Mouse (Mus musculus) right cerebral cortex, postnatal 14 days (tissue): ENCODE results near the gene Fgfr2.

Experiments
- DNase-seq: peaks from one replicate; pipeline ENCODE4 v3.0.0; 2022

Gene Fgfr2

DNA sequence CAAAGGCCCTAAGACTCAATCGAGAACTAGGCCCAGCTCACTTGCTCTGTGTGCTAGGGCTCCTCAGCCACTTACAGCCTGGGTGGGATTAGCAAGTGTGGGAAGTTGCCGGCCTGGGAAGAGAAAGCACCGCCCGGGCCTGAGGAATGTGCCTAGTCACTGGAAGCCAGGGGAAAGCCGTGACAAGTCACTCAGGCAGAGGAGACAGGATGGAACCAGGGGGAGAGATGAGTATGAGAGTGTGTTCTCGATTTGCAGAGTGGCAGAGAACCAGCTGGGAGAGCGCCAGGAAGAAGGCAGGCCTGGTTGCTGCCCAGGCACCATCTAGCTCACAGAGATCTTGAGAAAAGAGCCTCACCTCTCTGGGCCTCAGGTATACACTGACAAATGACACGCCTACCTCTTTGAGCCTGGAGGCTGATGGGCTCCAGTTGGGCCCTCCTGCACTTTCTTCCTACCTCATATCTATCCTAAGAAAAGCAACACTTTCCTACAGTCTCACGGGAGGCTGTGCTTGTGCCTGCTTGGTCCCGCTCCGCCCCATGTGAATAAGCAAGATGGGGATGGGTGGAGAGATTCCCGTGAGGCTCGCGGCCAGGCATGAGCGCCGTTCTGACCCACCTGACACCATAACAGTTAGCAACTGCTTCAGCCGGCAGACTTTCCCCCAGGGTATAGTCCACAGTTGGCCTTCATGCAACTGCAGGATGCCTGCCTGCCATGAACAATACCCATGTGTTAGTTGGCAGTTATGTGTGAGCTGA is 386.9 kb downstream of the Fgfr2 start:
- DNase-seq, result peak; percentile 66

DNA sequence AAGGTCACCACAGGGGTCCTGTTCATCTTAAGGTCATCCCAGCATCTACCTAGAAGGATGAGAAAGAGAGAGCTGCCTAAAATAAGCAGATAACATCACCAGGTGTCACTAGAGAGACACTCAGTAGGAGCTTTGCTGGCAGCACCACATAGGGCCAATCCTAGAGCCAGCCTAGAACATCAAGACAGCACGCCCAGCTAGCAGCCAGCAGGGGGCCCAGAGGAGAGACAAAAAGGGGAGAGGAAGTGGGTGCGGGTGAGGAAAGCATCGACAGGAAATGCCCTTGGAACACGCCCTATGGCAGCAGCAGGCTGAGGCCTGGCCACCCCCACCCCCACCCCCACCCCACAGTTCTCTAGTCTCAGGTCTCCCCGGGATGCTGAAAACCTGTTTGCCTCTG is 388.0 kb downstream of the Fgfr2 start:
- peak; percentile 38 for DNase-seq

DNA sequence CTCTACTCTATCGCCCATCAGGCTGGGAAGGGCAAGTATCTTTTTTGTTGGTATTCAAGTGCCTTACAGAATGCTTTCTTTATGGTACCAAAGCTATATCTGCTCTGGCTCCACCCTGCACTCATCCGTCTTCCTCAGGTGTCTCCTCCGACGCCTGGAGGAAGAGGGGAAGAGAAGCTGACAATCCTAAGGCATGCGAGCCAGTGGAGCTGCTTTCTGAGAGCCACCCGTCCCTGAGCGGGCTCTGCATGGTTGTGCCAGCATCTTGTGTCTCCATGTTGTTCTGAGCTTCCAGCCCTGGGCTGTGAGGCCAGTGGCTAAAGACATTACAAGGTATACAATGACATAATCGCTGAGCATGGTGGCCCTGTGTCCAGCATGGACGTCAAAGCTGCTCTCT is 388.9 kb downstream of the Fgfr2 start:
- no peak for DNase-seq

DNA sequence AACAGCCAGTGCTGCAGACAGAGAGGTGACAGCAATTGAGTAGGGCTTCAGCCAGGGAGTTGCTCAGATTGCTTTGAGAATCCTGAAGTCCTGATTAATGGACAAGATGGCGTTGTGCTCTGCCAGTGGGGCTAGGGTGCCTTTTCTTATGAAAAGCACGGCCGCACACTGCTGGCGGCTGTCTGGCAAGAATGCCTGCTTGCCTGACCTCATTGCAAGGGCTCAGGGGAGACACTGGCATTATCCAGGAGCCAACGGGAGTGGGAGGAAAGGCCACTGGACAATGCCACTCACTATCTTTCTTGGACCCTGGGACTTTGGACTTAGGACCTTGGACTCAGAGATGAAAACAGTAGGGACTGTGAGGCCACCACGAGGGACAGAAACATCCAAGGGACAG is 389.6 kb downstream of the Fgfr2 start:
- DNase-seq, result no peak

DNA sequence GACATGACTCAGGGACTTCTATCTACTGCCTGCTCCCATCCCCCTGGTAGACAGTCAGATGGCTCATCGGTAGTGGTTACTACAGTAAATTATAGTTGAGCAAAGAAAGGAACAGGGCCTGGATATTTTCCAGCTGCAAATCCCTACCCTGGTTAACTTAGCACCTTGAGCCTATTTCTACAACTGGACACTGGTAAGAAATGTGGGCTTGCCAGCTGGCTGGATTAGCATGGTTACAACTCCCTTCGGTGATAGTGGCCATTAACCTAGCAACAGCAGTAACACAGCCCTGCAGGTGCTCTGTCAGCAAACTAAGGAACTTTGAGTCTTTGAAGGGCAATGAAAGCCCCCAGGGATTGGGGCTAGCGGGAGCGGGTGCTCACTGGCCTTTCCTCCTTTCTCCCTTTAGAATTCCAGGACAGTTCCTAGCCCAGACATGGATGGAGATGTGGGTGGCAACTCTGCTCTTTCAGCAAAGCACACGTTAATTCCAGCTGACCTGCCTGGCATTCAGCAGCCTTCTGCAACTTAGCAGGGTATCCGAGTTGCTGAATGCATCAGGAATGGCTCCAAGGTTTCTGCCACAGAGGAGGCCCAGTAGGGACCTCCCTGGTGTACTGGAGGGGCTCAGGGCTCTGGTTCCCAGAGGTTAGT is 390.9 kb downstream of the Fgfr2 start:
- DNase-seq, result no peak

DNA sequence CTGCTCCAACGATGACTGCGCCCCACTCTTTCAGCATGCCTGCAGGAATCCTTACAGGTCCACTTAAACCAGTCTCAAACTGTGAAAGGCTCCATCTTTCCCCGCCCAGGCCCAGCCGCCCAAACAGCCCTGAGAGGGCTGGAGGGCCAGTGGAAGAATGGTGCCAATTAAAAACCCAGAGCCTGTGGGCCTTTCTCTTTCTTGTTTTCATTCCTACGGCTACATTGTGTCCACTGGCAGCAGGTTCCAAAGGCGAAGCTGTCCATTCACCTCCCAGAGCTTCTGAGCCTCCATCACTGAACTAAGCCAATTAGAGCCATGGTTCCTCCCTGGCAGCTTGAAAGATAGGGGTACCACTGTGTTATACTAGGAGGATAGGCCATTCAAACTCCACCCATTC is 391.6 kb downstream of the Fgfr2 start:
- no peak for DNase-seq

DNA sequence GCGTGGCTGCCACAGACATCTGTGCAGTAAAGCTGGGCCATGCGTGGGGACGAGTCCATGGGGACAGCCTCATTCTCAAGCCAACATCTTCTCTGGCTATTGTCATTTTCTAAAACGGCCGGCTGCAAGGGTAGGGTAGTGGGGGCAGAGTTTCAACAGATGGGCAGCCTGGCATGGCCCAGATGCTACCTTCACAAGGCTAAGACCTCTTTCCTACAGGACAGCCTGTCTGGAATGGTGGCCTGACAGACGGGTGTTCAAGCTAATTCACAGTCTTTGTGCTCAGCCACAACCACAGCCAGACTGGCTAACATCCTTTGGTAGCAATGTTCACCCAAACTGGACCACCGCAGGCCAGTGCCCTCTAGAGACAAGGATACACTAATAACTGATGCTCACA is 392.6 kb downstream of the Fgfr2 start:
- no peak for DNase-seq

DNA sequence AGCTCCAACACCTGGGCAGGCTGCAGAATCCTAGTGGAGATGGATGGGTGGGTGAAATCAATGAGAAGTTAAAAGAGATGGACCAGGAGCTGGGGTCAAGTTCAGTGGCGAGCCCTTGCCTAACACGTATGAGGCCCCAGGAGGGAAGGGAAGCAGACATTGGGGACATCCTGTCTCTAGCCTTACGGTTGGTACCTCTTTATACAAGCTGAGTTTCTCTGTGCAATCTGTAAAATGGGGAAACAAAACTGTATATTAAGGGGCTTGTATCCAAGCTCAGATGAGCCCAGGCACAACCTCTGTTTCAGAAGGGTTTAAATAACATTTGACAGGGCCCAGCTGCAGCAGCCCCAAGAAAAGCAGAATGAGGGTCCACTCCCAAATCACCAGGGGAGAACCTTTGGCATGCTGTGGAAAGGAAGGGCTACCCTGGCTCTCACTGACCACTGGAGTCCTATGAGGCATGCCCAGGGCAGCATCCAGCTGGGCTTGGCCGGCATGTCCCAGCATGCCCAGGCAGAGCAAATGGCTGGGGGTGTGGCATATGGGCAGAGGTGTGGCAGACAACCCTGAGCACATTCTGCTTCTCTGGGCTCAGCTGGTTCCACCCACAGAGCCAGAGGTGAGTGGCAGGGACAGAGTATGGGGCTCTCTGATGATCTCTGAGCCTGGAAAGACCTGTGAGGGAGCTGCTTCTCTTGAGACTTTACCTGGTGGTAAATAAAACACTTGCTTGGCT is 393.9 kb downstream of the Fgfr2 start:
- DNase-seq, result no peak

DNA sequence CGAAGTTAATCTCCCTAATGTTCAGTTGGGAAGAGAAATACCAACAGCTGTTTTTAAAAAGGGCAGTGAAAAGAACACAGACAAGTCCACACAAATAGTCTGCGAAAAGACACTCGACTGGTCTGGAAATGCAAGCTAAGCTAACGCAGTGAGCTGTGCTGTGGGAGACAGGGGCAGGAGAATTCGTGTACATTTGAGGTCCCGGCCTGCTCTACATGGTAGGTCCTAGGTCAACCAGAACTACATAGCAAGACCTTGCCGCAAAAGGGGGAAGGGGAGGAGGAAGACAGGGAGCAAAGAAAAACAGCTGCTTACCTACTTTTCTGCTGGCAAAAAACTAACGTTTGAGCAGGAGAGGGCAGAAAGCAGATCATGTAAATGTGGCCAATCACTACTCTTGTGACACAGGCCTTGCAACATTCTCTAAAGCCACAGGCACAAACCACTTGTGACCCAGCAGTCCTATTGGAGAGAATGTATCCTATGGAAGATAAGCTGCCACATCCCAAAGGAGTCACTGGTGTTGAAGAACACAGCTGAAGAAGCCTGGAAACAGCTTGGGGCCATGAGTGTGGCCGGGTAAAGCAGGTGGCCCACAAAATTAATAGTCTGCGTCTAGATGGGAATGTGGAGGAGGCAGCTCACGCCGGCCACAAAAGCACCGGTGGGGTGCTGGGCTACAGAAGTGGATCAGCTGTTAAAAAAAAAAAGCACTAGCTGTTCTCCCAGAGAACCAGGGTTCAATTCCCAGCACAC is 396.9 kb downstream of the Fgfr2 start:
- no peak for DNase-seq

DNA sequence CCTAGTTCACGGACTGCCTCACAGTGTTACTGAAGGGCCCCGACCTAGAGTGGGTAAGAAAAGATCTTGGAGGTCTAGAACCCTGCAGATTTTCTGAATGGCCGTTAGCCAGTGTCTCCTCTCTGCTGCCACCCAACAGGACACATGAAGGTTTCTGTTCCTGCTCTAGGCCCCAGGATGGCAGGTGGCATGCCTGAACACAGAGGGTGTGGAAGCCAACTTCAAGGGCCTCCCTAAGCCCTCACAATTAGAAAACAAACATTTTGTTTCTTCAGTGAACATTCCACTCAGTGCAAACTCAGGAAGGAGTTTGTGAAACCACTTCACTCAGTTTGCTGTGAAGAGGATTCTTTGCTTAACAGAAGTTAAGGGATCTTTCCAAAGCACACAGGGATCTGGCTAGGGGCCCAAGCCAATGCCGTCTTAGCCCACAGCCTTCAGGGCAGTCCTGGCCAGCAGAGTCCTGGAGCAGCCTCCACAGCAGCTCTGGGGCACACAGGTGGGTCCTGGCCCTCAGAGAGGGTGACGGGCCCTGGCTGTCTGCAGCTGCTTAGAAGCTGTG is 398.6 kb downstream of the Fgfr2 start:
- no peak for DNase-seq

DNA sequence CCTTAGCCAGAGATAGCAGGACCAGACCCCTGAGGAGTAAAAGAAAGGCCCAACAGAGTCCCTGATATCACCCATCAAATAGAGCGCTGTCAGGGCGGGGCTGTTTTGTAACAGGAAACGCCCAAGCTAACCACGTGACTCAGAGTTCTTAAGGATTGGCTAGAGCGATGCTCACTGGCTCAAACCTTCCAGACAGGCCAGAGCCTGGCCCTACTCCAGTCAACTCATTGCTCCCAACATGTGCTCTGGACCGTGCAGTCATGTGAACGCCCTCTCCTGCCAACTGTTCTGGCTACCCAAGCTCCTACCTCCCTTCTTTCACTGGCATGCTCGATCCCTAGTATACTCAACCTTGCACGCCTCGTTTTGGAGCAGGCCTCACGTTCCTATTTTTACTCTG is 399.2 kb downstream of the Fgfr2 start:
- DNase-seq, result no peak

DNA sequence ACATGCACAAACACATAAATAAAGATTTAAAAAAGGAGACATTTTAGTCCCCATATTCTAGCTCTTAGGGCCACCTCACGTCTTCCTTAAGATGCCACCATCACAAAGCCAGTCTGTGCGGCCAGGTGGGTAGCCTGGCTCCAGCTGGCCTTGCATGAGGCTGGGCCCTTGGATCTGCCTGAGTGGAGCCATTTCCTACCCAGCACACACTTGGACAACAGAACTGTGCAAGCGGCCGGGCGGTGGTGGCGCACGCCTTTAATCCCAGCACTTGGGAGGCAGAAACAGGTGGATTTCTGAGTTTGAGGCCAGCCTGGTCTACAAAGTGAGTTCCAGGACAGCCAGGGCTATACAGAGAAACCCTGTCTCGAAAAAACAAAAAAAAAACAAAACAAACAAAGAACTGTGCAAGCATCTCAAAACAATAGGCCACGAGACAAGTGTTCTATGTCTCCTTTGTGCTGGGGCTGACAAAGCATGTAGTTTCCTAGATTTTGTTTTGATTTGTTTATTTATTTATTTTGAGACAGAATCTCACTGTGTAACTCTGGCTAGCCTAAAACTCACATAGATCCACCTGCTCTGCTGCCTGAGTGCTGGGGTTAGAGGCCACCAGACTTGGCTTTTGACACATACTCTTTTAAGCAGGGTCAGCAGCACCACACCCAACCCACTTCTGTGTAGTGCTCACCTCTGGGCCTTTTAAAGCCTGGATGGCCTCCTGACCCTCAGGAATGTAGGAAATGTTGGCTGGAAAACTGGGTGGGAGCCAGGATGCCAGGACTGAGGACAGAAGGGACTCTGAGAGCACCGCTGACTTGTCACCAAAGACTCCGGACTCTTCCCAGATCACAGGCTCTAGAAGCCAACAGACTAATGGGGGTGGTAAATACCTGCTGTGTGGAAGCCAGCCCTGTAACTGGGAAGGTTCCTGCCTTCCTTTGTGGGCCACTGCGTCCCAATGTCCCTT is 400.5 kb downstream of the Fgfr2 start:
- no peak for DNase-seq

DNA sequence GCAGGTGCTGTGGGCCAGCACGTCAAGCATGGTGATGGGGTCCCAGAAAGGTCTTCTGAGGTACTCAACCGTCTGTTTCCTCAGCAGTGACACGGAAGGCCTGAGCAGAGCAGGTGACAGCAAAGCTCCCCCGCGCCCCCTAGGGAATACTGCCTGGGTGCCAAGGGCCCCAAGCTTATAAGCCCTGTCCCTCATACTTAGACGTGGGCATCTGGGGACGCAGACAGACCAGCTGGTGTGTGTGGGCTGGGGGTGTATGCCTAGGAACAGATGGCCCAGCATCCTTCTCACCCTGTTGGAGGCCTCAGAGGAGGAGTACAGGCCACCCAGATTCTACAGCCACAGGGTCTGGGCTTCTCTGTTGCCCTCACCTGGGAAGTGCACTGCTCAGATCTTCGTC is 402.6 kb downstream of the Fgfr2 start:
- DNase-seq, result peak; percentile 55

DNA sequence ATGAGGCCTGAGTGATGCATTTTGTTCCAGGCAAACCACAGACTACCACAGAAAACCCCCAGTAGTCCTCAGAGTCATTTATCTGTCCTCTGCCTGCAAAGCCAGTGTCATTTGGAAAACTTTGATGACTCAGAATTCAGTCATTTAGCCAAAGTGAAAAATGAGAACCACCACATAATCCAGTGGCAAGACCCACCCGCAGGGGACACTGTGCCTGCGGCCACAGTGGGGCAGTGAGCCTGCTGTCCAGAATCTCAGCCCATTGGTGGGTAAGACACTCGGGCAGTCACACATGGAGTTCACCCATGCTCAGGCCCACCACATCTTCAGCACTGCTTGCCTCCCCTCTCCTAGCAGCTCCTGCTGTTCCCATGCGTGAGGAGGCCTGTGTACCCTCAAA is 403.6 kb downstream of the Fgfr2 start:
- DNase-seq, result no peak

DNA sequence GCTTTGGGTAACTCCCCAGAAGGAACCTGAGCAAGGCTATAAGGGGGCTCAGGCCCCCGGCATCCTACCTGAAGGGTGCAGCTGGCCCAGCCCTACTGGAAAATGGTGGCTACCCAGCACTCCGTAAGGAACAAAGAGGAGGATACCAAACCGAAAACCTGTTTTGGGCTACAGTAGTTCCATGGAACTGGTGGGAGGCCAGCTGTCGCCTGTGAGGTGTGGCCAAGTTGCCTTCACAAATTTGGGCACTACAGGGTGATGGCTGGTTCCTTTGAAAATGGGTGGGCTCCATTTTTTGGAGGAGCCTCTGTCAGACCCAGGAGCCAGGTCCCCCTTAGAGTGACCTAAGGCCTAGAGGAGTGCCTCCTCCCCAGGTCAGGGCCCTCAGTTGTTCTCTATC is 407.9 kb downstream of the Fgfr2 start:
- DNase-seq, result no peak

DNA sequence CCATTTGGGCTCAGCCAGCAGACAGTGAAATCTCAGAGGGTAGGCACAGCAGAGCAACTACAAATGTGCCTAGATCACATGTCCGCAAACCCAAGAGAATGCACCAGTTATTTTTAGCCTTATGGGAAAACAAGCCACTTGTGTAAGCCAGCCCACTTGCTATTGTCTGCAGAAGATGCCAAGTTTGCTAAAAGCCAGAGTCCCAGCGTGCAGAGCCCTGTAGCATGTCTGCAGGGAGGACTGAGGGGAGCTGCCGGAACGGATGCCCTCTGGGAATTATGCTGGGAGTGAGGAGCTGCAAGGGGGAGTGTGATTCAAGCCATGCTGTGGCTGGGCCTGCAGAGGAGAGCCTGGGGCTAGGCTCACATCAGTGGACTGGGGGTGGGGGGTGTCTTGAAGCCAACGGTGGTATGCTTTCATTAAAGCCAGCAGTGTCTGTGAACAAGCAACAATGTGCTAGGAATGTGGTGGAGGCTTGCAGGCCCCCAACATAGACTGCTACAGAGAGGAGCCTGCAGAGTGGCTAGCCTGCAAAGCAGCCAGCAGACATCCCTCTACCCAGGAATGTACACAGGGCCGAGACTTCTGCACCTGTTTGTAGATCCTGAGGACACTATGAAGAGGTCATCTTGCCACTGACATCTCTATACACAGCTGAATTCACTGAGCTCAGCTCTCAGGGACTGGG is 408.8 kb downstream of the Fgfr2 start:
- DNase-seq, result no peak

DNA sequence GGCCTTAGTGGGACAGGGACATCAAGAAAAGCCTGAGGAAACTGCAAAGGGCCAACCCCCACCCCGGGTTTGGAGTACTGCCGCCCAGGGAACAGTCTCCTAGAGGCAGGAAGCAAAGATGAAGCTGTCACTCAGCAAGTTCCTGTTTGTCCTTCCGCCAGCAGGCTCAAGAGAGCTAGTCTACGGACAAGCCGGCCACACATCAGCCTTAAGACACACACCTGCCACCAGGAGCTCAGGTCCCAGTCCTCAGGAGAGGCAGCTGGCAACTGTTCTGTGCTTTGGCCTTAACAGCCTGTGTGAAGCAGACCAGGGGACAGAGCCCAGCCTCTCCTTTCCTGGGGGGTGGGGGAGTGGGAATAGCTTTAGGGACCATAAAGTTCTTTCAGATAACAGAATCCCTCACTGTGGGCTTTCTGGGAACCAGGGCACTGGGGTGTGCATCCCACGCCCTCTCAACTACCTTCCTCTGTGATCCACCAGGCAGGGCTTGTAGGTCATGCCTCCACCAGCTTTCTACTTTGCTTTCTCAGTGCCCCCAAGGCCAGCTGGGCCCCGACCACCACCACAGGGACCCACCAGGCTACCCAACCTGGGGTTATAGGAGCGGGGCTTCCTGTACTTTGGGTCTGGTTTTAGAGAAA is 409.5 kb downstream of the Fgfr2 start:
- DNase-seq, result no peak

DNA sequence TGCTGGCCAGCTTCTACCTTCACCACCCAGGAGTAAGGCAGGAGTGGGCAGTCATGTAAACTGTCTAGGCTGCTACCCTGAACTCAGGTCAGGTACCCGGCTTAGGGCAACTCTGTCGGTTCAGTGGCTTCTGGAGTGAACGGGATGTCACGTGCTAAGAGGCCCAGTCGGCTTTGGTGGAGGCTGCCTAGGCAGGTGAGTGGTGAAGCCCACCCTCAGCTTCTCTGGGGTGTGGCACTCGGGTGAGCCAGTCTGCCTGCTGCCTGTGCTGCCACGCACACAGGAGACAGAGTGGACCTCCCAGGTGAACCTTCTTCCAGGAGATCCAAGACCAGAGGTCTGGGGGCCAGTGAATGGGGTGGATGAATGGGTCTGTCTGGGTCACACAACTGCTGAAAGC is 410.2 kb downstream of the Fgfr2 start:
- DNase-seq, result no peak

DNA sequence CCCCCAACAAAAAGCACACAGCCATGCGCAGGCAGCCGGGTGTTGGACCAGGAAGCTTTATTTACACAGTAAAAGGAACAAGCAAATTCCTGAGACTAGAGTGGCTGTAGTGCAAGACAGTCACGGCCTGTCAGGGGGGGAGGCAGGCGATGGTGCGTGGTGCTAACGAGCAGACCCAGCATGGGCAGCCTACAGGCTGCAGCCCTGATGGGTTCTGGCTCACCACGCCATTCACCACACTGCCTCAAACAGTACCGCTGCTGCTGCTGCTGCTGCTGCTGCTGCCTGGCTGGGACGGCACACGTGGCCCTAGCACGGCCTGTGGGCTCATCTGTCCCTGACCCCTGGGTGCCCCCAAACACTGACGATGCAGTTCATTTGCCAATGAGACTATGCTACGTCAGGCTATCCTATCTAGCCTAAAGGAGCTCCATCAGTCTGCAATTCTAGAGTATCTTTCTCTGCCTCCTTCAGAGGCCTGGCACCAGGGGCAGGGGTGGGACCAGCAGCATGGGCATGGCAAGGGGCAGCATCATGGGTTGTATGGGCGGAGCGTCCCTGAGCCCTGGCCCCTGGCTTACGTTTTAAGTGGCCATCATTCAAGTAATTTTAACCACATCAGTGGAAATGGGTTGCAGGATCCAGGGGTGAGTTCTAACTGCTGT is 411.0 kb downstream of the Fgfr2 start:
- no peak for DNase-seq

DNA sequence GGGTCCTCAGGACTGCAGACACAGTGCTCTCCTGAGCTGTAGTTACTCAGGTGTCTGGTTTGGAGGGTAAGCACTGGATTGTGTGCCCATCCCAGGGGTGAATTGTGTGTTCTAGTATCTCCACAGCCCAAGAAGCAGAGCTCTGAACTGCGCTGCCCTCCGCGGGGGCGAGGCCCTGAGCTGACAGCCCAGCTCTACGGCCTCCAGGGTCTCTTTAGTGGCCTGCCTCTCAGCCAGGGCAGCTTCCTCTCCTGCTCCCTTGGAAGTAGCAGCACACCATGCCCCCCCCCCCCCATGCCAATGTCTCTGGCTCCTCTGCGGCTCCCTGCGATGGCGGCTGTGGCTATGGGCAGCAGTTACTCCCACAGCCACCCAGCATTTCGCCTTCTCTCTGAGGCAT is 411.6 kb downstream of the Fgfr2 start:
- no peak for DNase-seq
